Mouse (Mus musculus) liver, adult 2 months (tissue): Measurements from ENCODE around the gene Gabbr1.

Experiments
- CTCF ChIP-seq: fragments of 200-500 bp; IDR thresholded peaks from 2 replicates; pipeline ENCODE4 v1.5.1; 2011; ENCODE audit warnings: low read depth, low read length, control low read depth
- POLR2A ChIP-seq: fragments of 200-500 bp; IDR thresholded peaks from 2 replicates; pipeline ENCODE4 v1.6.1; 2011; ENCODE audit warnings: low read length, control low read depth; ENCODE audit not compliant: insufficient read depth; ENCODE audit errors: extremely low read depth

GRCm38 (mm10) chr17:37063063-37063462, 17.3 kb downstream of the Gabbr1 start:
- TF ChIP-seq CTCF = no peak
- no peak for TF ChIP-seq POLR2A
